In the genomic region with DNA sequence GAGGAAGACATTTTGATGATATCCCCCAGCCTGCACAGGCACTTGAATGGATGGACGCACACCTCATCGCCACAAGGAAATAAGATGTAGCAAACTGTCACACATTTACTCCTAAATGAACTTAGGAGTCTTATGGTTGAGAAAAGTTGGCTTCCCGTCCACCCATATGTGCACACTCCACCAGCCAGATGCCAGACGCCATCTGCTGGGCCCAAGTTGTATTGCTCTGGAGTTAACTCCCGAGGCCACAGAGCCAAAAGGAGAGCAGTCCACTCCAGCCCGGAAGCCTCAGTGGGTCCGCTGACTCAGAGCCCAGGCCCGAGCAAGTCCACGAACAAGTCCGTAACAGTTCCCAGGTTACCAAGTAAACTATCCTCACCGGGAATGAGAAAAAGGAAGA, we compare ENCODE assay signal across 9 mouse cellular contexts.
DNase-seq lines count a peak whose midpoint lies in the region; ATAC-seq lines count a peak whose summit lies in the region.
"Had no signal": no experiment of that assay in that cellular context is flagged by ENCODE, and none has a peak within 500 bp of the region (broad histone marks: within the 10 kb centered on the region; RNA-seq: fewer than 3 reads in every experiment).

No protein-coding gene starts in this region.

- H3K4me2 ChIP-seq in lung, embryonic 15.5 days, result no peak overlapping the region
- H3K4me2 ChIP-seq: hindbrain, embryonic 15.5 days had no signal

- H3K4me1 ChIP-seq in lung, embryonic 15.5 days, result peaks cover 10% of the 10 kb centered on the region

- no peak overlapping the region for H3K9ac ChIP-seq in lung, embryonic 15.5 days
- H3K9ac ChIP-seq: hindbrain, embryonic 15.5 days had no signal

- 8% methylated on average over 11 of the region's 11 CpGs for WGBS in lung, embryonic 15.5 days

- no peaks in the 10 kb centered on the region for H3K36me3 ChIP-seq in lung, embryonic 15.5 days
- H3K36me3 ChIP-seq: hindbrain, embryonic 15.5 days had no signal

- no peaks in the 10 kb centered on the region for H3K9me3 ChIP-seq in lung, embryonic 15.5 days
- H3K9me3 ChIP-seq: hindbrain, embryonic 15.5 days had no signal

- DNase-seq in MN1 (ENCODE audit: low spot score), result peak; percentile 75
- peak; percentile 21 for DNase-seq in cerebellum, adult 11-12 months
- peak; percentile 81 for DNase-seq in forelimb bud, embryonic 11.5 days (ENCODE audit: low read depth, low spot score)
- DNase-seq in heart, postnatal 4 days, result peak; percentile 91
- DNase-seq in layer of hippocampus, adult 9-10 months (ENCODE audit: low spot score), result peak; percentile 59
- peak; percentile 66 for DNase-seq in right cerebral cortex, adult 18-20 months
- peak; percentile 86 for DNase-seq in thymus, postnatal 4 days

- ATAC-seq in lung, embryonic 15.5 days (ENCODE audit: borderline replicate concordance, extremely low read depth, low FRiP score, low TSS enrichment), result peak; percentile 36

- no peaks in the 10 kb centered on the region for H3K27me3 ChIP-seq in lung, embryonic 15.5 days
- H3K27me3 ChIP-seq: hindbrain, embryonic 15.5 days had no signal

- no peak overlapping the region for H3K4me3 ChIP-seq in lung, embryonic 15.5 days
- H3K4me3 ChIP-seq: hindbrain, embryonic 15.5 days had no signal

- no peak overlapping the region for H3K27ac ChIP-seq in lung, embryonic 15.5 days
- H3K27ac ChIP-seq: hindbrain, embryonic 15.5 days had no signal

Comparison
In these comparisons a context has a peak if more than half of its experiments do, and no peak if none do; other contexts are left out.
1. DNase-seq: peak in every context shown above with its lines; median percentile 91 in heart, postnatal 4 days; 86 in thymus, postnatal 4 days; 81 in forelimb bud, embryonic 11.5 days; 75 in MN1; 66 in right cerebral cortex, adult 18-20 months; 59 in layer of hippocampus, adult 9-10 months; 21 in cerebellum, adult 11-12 months.